Mouse (Mus musculus): ENCODE measurements around the gene Kifc5b.
"Not testable (repeated sequence)": the region's sequence is repeated elsewhere in the genome, so short reads cannot be mapped to it uniquely, and the experiment has no call there.

Gene Kifc5b

DNA sequence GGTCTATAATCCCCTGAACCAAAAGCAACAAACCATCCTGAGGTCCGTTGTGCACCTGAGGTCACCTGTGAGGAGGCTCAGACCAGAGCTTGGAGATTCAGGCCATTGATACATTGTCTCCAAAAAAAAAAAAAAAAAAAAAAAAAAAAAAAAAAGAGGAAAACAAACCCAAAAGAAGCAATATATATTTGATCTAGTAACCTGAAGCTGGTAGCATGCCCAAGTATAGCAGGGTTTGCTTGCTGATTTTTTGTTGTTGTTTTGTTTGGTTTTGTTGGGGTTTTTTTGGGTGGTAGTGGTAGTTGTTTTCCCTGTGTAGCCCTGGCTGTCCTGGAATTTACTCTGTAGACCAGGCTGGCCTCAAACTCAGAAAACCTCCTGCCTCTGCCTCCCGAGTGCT lies 1.5 kb downstream of the Kifc5b start:
- no peak for DNase-seq (ENCODE audit: extremely low read depth, low read depth)

DNA sequence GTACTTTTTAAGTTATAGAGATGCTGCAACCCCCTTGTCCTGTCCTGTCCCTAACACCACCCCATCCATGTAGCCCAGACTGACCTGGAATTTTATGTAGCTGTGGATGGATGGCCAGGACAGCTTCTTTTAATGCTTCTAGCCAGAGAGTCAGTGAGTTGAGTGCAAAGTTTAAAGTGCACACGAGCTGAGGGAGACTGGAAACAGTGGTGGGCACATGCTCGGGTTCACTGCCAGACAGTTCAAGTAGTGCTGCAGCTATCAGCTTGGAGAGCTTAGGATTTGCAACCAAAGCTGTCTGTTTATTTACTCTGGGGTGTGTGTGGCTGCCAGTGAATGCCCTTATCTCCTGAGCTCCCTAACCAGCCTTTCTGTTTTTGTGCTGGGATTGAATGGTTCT lies 2.6 kb downstream of the Kifc5b start:
- DNase-seq (ENCODE audit: extremely low read depth, low read depth): not testable (repeated sequence)

DNA sequence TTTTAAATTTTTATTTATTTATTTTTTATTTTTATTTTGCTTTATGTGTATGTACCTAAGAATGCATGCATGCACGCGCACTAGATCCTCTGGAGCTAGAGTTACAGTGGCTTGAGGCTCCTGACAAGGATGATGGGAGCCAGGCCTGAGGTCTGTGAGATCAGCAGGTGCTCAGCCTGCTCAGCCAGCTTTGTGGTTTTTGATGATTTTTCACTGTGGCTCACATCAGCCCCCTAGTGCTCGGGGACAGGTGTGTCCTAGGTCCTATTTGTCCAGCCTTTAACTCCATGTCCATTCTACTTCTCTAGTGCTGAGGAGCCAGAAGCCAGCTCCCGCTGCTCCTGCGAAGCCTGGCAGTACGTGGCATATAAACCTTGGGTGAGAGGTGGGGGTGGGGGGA lies 5.5 kb downstream of the Kifc5b start:
- not testable (repeated sequence) for DNase-seq (ENCODE audit: extremely low read depth, low read depth)

DNA sequence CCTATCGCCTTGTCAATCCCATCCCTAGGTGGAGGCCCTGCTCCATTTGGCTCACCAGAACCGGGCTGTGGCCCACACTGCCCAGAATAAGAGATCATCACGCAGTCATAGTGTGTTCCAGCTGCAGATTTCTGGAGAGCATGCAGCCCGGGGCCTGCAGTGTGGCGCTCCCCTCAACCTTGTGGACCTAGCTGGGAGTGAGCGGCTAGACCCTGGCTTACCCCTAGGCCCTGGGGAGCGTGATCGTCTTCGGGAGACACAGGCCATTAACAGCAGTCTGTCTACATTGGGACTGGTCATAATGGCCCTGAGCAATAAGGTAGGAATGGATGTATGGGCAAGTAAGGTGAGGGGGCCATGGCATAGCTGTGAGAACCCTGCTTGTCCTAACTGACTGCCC lies 8.5 kb downstream of the Kifc5b start:
- not testable (repeated sequence) for DNase-seq (ENCODE audit: extremely low read depth, low read depth)

DNA sequence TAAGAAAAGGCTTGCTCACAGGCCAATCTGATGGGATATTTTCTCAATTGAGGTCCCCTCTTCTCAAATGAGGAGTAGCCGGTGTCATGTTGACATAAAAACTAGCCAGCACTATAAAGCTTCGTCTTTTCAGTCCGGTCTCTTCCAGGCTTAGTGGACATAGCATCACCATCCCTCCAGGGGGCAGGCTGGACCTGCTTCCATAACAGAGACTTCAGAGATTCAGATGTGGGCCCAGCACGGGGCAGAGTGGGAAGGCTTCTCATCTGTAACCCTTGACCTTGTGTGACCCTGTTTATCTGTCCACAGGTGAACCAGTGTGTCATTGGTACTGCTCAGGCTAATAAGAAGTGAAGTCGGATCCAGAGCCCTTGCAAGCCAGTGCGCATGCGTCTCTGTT lies 14.9 kb downstream of the Kifc5b start:
- not testable (repeated sequence) for DNase-seq (ENCODE audit: extremely low read depth, low read depth)

DNA sequence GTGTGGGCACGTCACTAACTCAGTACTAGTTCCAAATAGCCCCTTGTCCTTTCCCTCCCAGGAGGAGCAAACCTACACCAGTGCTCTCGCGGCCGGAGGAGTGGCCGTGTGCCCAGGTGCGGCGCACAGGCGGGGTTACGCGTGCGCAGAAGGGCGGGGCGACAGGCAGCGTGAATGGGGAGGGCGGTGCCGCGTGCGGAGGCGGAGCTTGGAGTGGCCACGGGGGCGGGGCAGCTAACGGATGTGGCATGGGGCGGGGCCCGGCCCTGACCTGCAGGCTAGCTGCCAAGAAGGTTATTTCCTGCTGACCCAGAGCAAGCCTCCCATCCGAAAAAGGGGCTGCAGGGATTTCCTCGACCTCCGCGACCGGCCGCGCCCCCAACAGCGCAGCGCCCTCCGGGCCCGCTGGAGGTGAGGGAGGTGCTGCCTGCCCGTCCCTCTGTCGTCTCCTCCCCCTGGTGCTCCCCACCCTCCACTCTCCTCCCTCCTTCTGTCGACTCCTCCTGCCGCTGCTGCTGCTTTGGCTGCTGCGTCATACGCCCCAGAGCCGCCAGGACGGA lies 16.0 kb downstream of the Kifc5b start, which contains the start of gene Phf1:
Gene Phf1 (plus strand): TSS at position 214 of the 560 bp plus-strand sequence.
- no peak for DNase-seq (ENCODE audit: extremely low read depth, low read depth)

DNA sequence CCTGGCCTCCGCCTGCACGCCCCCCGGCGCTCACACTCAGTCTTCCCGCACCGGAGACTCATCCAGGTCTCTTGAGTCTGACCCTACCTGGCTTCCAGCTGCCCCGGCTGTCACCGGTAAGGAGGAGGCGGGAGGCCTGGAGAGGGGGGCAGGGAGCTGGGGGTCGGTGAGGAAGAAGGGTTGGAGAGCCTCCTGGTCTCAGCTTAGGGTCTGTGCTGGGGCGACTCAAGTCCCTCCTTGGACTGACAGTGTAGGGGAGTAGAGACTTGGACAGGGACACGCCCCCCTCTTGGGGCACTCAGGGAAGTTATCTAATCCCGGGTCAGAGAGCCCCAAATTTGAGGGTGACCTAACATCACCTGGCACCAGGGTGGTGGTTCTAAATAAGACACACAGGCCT lies 16.5 kb downstream of the Kifc5b start:
- DNase-seq (ENCODE audit: extremely low read depth, low read depth): no peak

DNA sequence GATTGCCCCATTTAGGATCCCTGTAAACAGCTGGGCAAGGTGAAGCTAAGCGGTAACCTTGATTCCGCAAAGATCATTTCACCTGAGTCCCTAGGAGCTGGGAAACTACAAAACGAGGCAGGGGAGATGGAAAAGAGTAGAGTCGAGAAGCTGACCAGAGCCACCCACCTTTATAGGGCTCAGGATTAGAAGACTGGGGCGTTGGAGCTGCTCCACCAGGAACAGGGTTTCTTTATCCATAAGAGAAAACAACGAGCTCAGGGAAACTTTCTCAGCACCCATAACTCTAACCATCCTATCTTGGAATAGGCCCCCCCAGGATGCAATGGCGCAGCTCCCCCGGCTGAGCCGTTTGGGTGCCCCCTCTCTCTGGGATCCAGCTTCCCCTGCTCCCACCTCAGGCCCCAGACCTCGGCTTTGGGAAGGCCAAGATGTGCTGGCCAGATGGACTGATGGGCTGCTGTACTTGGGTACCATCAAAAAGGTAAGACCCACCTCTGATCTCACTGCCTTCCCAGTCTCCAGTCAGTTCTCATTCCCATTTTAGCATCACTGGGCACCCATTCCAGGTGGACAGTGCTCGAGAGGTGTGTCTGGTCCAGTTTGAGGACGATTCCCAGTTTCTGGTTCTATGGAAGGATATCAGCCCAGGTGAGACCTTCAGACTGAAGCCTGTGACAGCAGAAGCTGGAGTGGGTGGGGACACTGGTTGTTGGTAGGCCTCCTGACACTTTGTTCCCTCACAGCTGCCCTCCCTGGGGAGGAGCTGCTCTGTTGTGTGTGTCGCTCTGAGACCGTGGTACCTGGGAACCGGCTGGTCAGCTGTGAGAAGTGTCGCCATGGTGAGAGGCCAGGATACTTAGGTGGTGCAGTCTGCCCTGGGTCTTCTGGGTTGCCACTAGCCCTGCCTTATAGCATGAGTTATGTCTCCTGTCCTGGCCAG lies 17.3 kb downstream of the Kifc5b start:
- DNase-seq (ENCODE audit: extremely low read depth, low read depth): no peak

DNA sequence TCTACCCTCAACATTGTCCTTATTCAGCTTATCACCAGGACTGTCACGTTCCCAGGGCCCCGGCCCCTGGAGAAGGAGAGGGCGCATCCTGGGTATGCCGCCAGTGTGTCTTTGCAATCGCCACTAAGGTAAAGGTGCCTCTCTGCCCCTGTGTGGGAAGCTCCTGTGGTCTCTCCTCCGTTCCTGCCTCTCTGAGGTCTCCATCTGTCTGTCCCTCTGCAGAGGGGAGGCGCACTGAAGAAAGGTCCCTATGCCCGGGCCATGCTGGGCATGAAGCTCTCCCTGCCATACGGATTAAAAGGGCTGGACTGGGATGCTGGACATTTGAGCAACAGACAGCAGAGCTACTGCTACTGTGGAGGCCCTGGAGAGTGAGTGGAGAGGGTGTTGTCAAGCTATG lies 18.1 kb downstream of the Kifc5b start:
- DNase-seq (ENCODE audit: extremely low read depth, low read depth): no peak

DNA sequence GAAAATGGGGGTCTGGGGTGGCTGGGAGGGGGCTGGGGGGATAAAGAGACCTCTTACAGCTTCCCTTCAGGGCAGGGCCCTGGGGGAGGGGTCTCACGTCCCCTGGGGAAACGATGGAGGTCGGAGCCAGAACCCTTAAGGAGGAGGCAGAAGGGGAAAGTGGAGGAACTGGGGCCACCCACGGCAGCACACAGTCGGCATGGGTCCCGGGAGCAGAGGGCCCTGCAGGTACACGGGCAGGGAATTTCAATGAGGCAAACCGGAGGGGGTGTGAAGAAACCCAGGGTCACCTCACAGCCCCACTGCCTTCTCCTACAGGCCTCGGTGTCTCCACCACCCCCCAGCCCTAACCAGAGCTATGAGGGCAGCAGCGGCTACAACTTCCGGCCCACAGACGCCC lies 19.6 kb downstream of the Kifc5b start:
- DNase-seq (ENCODE audit: extremely low read depth, low read depth): no peak

DNA sequence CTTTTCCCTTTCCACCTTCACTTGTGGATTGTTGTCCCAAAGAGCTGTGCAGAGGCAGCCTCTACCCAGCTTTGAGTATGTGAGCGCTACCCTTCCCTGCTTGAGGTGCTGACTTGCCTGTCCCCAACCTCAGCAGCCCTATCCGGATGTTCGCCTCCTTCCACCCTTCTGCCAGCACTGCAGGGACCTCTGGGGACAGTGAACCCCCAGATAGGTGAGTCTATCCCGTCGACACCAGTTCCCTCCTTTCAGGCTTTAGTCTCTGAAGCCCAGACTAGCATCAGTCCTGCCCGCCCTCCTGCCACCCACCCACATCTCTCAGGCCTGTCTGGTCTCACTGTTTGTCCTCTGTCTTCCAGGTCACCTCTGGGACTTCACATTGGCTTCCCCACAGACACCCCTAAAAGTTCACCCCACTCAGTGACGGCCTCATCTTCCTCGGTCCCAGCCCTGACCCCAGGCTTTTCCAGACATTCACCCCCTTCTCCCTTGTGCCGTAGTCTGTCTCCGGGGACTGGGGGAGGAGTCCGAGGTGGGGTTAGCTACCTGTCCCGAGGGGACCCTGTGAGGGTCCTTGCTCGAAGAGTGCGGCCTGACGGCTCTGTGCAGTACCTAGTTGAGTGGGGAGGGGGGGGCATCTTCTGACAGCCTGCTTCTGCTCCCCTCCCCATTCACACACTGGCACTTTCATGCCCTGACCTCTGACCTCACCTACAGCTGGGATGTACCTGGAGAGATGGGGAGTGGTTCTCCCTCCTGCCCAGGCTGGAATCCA lies 20.2 kb downstream of the Kifc5b start:
- DNase-seq (ENCODE audit: extremely low read depth, low read depth): no peak

DNA sequence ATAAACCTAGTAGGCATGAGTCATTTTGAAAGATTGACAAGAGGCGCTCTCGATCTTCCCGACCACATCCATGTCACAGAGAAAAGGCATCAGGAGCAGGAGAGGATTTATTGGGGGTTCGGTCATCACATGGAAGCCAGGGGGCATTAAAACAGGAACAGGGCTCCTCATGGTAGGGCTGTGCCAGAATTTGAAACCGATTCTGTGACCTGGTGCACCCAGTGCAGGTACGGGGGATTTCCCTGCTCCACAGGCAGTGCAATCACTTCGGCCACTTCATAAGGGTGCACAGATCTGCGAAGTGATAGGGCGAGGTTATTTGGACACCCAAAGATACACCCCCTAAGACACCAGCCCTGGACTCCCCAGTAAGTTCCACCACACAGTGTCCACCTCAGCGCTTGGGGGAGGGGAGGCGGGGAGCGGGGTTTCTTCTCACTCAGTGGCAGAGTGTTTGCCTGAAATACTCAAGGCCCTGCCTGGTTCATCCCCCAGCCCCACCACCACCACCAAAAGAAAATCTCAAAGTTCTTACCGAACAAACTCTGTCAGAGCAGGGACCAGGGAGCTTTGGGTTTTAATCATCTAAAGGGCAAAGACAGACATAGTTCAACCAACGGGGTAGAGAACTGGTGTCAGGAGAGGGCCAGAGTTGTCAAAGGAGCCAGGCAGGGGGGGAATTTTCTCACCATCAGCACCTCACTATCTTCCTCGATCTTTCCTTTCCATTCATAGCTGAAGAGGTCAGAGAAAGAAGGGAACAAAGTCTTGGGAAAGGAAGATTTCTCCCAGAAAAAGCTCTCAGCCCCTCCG lies 21.2 kb downstream of the Kifc5b start:
- no peak for DNase-seq (ENCODE audit: extremely low read depth, low read depth)

DNA sequence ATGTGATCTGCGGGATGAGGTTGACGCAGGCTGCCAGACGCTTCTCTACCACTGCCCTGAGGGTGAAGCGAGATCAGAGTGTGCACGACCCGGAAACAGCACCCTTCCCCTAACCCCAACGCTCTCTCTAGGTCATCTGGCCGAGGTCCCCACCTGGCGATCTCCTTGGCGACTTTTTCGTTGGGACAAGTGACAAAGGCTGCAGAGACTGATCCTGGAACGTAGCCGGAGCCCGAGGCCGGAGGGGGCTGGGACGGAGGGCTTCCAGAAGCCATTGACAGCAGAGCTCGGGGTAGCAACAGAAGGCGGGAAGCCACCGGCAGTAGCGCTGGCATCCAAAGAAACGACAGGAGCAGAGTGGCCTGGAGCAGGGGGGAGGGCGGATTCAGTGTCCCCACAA lies 21.8 kb downstream of the Kifc5b start:
- DNase-seq (ENCODE audit: extremely low read depth, low read depth): no peak

DNA sequence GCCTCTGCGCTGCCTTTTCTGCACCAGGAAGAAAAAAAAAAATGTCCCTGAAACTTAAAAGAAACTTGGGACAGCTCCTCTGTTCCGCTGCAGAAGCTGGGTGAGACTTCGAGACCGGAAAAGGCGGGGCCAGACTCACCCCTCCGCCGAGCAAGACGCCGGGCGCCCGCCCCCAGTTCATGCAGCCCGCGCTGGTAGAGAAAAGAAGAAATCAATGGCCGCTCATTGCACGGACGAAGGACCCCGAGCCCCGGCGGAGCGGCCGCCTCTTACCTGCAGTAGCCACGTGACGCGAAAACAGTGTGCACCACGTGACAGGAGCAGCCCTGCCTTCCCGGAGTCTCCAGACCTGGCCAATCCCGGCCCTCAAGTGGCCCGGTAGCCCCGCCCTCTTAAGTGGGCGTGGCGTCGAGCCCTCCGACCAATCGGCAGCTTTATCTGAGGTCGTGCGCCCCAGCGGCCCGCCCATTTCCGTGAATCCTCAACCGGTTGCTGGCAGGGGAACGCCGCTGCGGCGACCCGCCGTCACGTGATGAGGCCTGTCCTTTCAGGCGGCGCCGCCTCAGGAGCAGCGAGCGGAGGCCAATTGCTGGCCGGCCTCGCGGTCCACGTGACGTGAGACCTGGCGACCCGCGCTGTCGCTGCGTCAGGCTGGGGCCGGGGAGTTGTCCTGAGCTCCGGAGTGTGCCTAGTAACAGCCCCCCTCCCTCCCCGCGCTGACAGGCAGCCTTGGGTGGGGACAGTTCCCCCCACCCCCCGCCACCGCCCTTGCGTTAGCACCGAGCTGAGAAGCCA lies 22.5 kb downstream of the Kifc5b start, which contains the start of gene Cuta:
Gene Cuta (minus strand): TSS at position 392 of the 795 bp plus-strand sequence.
- peak; percentile 96 for DNase-seq (ENCODE audit: extremely low read depth, low read depth)

DNA sequence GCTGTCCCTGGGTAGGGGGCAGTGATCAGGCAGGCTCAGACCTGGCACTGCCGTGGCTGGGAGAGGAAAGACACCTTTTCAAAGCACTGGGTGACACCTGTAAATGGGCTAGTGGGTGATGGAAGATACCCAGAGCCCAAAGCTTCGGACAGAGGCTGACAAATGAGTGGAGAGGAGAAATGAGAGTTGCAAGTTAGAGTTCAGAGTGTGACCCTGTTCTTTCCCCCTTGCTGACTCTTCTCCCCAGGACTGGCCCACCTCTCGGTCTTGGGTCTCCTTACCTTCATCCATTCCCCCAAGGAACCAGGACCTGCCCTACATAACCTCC lies 23.0 kb downstream of the Kifc5b start:
- no peak for DNase-seq (ENCODE audit: extremely low read depth, low read depth)

DNA sequence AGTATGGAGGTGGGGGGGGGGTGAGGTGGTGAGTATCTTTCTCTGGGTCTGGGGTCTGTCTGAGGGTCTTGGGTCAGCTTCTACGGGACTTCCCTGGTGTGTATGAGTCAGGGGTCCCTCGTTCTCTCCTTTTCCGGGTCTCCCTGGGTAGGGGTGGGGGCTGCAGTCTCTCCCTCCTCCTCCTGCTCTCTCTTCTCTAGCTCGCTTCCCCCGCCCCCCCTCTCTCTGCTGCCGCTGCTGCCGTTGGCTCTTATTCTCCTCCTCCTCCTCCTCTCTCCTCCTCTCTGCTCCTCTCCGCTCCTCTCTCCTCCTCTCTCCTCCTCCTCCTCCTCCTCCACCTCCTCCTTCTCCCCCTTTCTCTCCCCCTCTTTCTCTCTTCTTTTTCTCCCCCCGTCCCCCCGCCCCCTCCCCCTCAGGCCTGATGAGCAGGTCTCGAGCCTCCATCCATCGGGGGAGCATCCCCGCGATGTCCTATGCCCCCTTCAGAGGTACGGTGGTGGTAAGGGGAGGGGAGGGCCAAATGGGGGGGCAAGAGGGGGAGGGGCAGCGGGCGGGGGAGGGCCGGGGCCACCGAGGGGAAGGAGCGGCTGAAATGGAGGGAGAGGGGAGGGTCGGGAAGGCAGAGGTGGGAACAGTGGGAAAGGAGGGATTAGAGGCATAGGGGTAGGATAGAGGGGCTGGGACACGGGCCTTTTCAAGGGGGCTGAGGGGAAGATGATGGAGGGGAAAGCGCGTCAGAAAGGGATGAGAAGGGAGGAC lies 24.3 kb downstream of the Kifc5b start, which contains the start of gene Syngap1:
Gene Syngap1 (plus strand): TSS at position 223 of the 759 bp plus-strand sequence.
- peak; percentile 49 for DNase-seq (ENCODE audit: extremely low read depth, low read depth)

DNA sequence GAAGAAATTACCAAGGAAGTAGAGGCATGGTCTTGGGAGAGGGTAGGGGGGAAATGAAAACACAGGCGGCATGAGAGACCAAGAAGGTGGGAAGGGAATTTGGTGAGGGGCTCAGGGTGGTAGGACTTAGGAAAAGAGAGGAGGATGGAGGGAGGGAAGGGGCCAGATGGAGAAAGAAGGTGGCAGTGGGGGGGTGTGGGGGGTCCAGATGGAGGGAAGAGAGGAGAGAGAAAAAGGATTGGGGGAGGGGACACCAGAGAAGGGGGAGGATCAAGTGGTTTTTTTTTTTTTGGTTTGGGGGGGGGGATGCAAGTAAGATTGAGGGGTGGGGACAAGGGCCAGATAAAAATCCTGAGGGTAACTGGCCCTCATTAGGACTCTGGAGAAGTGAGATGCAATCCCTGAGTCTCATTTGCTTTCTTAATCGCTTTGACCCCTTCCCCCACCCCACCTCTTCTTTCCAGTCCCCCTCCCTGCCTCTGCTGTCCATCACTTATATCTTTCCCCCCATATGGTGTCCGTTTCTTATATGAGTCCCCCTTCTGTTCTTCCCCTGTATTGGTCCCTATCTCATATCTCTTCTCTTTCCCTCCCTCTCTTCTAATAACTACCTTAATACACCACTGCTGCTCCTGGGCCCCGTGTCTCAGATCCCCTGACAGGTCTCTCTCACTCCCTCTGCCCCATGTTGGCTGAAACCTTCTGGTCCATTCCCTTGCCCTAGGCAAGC lies 25.1 kb downstream of the Kifc5b start:
- DNase-seq (ENCODE audit: extremely low read depth, low read depth): peak; percentile 64

DNA sequence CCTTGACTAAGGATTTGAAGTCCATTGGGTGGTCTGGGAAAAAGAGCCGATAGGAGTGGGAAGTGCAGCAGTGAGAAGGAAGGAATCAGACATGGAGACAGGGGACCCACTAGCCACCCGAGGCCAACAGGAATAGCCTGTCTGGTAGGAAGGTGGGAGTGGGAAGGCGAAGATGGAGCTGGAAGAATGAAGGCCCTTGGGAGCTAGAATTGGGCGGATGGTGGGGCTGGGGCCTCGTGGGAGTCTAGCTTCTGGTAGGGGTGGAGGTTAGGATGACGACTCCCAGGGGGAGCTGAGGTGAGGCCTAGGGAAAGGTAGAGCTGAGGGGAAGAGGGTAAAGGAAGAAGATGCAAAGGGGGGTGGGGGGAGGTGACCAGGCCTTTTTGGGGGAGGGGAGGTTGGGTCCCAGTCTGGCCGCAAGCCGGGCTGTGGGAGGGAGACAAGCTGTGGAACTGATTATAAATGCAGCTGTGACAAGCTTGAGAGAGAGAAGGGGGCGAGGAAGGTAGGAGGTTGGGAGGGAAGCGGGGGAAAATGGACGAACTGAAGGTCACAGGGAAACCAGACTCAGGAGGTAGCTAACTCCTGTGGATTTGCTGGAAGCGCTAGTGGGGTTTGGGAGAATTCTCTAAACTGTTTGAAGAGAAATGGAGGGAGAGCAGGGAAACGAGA lies 29.1 kb downstream of the Kifc5b start:
- no peak for DNase-seq (ENCODE audit: extremely low read depth, low read depth)

Measured in MEL-GATA-1-ER (cell line).